Mouse (Mus musculus): ENCODE data around the gene Alpk3. TPM values are rescaled to one million over a fixed set of nuclear protein-coding genes. Genes with fewer than 3 reads are reported as not detected.
A peak's percentile ranks its signal among the peaks of the same experiment; 100 is the strongest.

Alpk3 gene
- 0.78 and 1.1 TPM in 2 replicates for total RNA-seq (2017)

GRCm38 (mm10) chr7:81057471-81057870 lies at the start of gene Alpk3:
Gene Alpk3 (plus strand): TSS chr7:81057600.
- ATAC-seq (replicated peaks; ENCODE audit: low read depth, poor library complexity, severe bottlenecking): no peak

GRCm38 (mm10) chr7:81008285-81008684 lies 49.1 kb upstream of the Alpk3 start:
- ATAC-seq (replicated peaks; ENCODE audit: low read depth, poor library complexity, severe bottlenecking): no peak

GRCm38 (mm10) chr7:81011576-81011975 lies 45.8 kb upstream of the Alpk3 start:
- ATAC-seq (replicated peaks; ENCODE audit: low read depth, poor library complexity, severe bottlenecking): no peak

- ATAC-seq (replicated peaks; ENCODE audit: low read depth, poor library complexity, severe bottlenecking): no peak
Observed at GRCm38 (mm10) chr7:81020307-81020706, 37.1 kb upstream of the Alpk3 start.

DNA sequence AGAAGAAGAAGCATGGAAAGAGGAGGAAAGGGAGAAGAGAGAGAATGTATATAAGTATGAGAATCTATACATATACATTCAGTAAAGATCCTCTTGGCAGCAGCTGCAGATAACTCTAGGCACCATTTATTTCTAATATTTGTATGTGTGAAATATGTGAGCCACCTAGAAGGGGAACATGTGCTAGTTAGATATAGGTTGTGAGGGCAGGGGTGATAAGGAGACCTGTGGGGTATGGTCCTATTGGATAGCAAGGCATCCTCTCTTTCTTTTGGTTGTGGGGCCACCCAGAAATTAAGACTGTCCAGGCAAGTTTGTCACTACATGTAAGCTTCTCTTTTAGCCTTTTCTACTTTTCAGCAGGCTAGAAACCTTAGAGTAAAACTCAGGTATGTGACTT lies 34.7 kb upstream of the Alpk3 start:
- no peak for ATAC-seq (replicated peaks; ENCODE audit: low read depth, poor library complexity, severe bottlenecking)

DNA sequence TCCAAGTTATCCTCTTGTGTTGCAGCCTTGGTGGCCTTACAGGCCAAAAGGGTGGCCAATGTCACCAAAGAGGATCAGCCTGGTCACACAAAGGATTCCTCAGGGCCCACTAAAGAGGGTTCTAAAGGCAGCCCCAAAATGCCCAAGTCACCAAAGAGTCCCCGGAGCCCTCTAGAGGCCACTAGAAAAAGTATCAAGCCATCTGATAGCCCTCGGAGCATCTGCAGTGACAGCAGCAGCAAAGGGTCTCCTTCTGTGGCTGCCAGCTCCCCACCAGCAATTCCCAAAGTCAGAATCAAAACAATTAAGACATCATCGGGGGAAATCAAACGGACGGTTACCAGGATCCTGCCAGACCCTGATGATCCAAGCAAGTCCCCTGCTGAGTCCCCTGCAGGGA lies 33.3 kb upstream of the Alpk3 start:
- ATAC-seq (replicated peaks; ENCODE audit: low read depth, poor library complexity, severe bottlenecking): peak; percentile 66; the same call in 1 of the 2 replicates

DNA sequence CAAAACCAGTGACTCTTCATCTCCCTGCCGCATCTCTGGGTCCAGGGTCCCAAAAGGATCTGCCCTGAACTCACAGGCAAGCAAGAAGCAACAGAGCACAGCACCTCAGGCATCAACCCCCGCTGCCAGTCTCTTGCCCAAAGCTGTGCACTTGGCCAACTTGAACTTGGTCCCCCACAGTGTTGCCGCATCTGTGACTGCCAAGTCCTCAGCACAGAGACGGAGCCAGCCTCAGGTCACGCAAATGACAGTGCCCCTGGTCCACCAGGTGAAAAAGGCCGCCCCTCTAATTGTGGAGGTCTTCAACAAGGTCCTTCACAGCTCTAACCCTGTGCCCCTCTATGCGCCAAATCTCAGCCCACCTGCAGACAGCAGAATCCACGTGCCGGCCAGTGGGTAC lies 32.7 kb upstream of the Alpk3 start:
- no peak for ATAC-seq (replicated peaks; ENCODE audit: low read depth, poor library complexity, severe bottlenecking)

GRCm38 (mm10) chr7:81025751-81026150 lies 31.6 kb upstream of the Alpk3 start:
- no peak for ATAC-seq (replicated peaks; ENCODE audit: low read depth, poor library complexity, severe bottlenecking)

DNA sequence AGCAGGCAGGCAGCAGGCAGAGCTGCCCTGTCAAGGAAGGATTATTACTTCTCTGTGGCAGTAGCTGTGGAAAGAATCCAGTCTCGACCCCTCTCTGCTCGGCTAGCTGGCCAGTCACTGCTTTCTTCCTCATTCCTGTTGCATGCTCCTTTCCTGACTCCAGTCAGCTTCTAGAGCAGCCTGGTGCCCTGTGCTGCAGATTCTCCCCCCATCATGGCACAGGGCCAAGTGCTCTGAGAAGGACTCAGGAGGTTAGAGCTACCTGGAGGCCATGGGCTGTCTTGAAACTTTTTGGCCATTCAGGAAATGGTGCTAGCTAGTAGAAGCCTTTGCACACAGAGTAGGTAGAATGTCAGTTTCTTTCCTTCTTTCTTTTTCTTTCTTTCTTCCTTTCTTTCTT lies 17.7 kb upstream of the Alpk3 start:
- ATAC-seq (replicated peaks; ENCODE audit: low read depth, poor library complexity, severe bottlenecking): no peak

DNA sequence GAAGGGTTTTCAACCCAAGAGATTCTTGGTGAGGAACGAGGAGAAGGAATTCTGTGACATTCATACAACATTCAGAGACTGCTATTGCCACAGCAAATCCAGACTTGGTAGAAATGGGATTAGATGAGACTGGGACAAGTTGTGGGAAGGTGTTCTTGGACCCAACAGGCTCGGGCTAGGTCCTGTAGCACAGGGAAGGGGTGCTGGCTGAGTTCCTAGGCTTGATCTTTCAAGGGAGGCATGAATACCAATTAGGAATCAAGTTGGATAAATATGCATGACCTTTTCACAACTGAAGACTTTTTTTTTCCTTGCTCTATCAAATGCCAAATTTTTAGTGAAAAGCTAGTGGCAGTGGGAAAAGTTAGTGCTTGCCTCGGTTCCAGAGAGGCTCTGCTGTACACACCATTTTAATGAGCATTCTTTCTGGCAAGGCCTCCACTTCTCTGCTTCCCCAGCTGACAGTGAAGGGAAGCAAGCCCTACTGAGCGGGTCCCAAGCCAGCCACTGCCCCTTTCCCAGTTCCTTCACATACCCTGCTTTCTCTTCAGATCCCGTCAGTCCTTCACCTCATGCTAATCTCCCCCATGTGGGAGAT lies 14.3 kb upstream of the Alpk3 start:
- ATAC-seq (replicated peaks; ENCODE audit: low read depth, poor library complexity, severe bottlenecking): no peak

- no peak for ATAC-seq (replicated peaks; ENCODE audit: low read depth, poor library complexity, severe bottlenecking)
Observed at GRCm38 (mm10) chr7:81047847-81048246, 9.6 kb upstream of the Alpk3 start.

DNA sequence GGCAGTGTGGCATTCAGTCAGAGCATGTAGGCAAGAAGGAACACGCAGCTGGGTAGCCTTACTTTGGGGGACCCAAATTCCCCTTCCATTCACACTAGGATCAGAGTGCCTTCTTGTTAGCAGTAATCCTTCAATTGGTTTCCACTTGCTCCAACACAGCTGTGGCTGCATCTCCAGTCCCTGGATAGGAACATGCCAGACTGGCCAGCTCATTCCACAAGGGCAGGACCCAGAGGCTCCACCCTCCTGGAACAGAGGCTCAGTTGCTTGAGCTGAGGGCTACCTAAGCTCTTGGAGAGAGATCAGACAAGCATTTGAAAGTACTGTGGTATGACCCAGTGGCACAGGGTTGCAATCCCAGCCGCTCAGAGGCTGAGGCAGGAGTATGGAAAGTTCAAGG lies 8.9 kb upstream of the Alpk3 start:
- ATAC-seq (replicated peaks; ENCODE audit: low read depth, poor library complexity, severe bottlenecking): no peak

DNA sequence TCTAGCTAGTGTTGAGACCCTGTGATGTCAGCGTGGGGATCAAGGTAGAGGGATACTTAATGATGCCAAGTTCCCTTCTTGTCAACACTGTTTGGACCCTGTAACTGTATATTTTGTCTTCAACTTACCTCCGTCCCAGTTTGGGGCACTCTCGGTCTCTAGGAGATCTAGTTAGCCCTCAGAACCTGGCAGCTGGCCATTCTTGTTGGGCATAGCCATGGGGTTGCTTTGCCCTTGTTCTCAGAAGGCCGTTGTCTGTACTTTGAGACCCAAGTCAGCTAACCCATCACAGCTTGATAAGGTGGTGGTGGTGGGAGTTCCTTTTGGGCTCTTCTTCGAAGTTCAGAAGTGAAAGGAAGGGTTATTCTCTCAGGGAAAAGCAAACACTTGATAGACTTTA lies 7.4 kb upstream of the Alpk3 start:
- ATAC-seq (replicated peaks; ENCODE audit: low read depth, poor library complexity, severe bottlenecking): no peak

DNA sequence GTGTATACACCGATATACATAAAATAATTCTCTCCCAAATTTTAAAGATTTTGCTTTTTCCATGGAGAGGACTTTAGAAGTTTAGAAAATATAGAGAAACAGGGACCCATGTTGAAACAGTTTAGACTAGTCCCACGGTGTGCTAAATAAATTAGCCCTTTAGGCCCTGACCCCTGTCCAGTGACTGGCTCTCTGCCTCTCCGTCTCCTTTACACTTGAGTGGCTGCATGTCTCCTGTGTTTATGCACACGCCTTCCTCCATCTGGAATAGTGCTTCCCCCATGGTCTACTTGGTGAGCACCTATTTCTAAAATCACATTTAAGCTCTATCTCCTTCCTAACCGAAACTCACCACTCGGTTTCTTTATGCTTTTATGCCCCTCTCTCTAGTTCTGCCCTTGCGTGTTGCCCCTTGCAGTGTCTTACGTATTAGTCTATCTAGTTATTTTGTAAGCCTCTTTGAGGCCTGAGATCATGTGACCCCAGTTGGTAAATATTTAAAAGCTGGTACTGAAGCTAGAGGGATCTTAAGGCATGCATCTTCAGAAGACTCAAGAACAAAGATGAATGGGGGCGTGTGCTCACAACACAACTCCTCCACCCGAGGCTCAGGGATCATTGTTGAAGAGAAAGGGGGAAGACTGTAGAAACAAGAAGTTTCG lies 1.6 kb upstream of the Alpk3 start:
- no peak for ATAC-seq (replicated peaks; ENCODE audit: low read depth, poor library complexity, severe bottlenecking)

DNA sequence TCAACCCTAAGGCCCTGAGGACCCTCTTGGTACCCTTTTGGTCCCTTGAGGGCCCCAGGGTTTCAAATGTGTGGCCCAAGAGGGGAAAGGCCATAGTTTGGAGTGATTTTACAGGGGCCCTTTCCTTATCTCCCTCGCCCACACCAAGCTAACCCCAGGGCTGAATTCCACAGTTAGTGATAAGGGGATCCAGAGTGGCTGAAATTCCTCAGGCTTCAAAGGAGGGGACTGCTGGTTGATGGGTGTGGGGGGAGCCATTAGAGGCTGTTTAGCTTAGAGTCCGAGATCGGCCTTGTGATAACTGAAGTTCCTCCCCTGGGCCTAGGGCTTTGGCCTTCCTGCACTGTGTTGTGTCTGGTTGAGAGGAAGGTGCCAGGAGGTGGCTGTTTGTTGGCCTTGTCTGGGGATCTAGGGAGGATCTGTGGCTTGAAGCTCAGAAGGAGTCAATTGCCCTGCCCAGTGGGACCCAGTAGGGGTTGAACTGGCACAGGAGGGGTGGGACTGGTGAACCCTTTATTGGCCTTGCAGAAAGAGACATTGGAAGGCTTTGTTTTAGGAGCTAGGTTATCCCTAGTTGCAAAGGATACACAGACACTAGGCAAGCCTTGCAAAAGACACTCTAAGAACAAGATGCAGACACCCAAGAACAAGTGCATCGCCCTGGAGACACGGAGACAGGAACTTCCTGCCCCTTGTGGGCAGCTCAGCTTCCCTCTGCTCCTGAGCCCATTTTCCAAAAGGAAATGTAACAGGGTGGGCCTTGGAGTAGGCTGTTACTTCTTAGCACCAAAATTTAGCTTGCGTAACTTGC lies 706 bp downstream of the Alpk3 start:
- peak; percentile 66 for ATAC-seq (replicated peaks; ENCODE audit: low read depth, poor library complexity, severe bottlenecking)

GRCm38 (mm10) chr7:81058712-81059154 lies 1.3 kb downstream of the Alpk3 start:
- no peak for ATAC-seq (replicated peaks; ENCODE audit: low read depth, poor library complexity, severe bottlenecking)

DNA sequence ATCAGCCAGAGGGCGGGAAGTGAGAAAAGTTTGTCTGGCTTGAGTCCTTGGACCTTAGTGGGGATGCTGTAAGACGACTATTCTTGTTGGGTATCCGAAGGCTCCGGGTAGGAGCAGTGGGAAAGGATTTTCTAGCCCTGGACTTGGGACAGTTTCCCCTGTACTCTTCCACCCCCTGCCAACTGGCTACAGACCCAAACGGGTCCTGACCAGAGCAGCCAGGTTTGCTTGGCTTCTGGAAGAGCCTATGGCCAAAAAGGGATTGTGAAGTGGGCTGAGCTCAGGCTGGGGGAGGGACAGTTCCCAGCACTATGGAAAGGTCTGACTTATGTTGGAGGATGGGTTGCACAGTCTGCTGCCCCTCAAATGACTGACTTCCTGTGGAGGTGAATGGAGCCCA lies 2.0 kb downstream of the Alpk3 start:
- no peak for ATAC-seq (replicated peaks; ENCODE audit: low read depth, poor library complexity, severe bottlenecking)

- ATAC-seq (replicated peaks; ENCODE audit: low read depth, poor library complexity, severe bottlenecking): peak; percentile 68
Observed at GRCm38 (mm10) chr7:81060908-81061307, 3.5 kb downstream of the Alpk3 start.

DNA sequence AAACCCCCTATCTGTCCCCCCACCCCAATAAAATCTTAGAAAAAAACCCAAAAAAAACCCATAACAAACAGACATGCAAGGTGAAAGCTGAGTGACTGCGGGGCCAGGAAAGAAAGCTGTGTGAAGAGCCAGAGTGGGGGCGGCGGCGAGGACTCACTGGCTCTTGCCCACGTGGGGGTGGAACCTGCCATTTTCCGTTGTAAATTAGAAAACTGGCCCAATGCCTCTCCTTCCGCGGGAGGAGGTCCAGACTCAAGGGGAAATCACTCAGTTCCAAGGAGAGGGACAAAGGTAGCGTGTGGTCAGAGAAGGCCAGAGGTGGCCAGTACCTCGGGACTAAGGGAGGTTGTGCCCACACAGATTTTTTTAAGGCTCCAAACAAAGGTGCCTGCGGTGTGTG lies 4.5 kb downstream of the Alpk3 start:
- no peak for ATAC-seq (replicated peaks; ENCODE audit: low read depth, poor library complexity, severe bottlenecking)

- ATAC-seq (replicated peaks; ENCODE audit: low read depth, poor library complexity, severe bottlenecking): no peak
Observed at GRCm38 (mm10) chr7:81063332-81063731, 5.9 kb downstream of the Alpk3 start.

- peak; percentile 93 for ATAC-seq (replicated peaks; ENCODE audit: low read depth, poor library complexity, severe bottlenecking)
Observed at GRCm38 (mm10) chr7:81066714-81067113, 9.3 kb downstream of the Alpk3 start.

All from common myeloid progenitor, adult 5-6 weeks (primary cell).